Mouse (Mus musculus) CH12F3 (cell line): ENCODE results near the gene Slc25a4.

Source experiments
- in situ Hi-C: fragments of 300-500 bp; cut with MboI; formaldehyde crosslinking; loops from 2 replicates; pipeline ENCODE4 v1.14.3; 2020; ENCODE audit warnings: low sequenced_read_pairs

Gene Slc25a4

GRCm38 (mm10) chr8:46210404-46211315, at the start of gene Slc25a4:
Gene Slc25a4, minus strand, starts transcription at chr8:46211284.
- in situ Hi-C loops, result no loop called here

DNA sequence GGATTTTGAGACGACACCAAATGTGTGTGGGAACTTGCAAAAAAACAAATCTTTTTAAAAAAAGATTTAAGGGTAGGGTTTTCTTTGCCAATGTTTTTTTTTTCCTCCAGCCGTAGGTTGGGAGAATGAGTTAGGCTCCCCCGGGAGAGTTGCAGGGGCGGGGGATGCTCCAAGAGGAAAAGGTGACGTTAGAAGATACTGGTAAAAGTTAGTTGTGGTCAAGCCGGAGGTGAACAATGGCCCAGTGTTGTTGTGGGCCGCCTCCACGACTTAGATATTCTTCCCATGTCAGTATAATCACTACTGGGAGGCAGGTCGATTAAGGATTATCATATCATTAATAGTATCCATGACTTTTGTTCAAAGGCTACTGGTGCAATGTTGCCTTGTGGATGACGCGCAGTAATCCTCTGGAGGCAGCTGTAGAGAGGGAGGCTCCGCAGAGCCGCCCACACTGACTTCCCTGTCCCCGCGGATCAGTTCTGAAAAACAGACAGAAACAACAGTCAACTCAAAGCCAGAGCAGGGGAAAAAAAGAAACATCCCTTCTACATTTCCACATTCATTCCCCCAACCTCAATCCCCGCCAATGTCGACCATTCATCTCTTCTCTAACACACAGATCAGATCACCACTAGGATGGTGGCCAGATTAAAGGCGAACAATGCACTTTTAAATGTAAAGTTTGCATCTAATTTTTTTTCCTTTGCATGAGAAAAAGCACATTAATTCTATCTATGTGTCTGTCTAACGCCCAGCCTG, 47.0 kb upstream of the Slc25a4 start:
- in situ Hi-C loops, result no loop called here

DNA sequence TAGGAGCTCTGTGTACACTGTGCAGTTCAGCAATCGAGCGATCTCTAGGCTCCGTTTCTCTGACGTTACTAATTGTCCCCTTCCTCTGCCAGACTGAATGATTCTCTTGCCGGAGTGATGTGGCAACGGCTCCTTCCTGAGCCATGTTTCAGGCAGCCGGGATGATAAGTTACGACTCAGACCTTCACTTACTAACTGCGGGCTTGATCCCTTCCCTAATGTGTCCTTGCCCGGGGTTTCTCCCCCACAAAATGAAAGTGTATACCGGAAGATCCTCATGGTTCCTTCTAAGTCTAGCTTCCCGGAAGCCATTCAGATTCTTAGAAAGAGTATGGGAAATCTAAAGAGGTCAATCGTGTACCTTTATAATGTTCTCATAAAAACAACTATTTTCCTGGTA, 41.4 kb upstream of the Slc25a4 start:
- in situ Hi-C loops, result no loop called here

- in situ Hi-C loops, result no loop called here
Observed at GRCm38 (mm10) chr8:46251561-46251960, 40.5 kb upstream of the Slc25a4 start.

DNA sequence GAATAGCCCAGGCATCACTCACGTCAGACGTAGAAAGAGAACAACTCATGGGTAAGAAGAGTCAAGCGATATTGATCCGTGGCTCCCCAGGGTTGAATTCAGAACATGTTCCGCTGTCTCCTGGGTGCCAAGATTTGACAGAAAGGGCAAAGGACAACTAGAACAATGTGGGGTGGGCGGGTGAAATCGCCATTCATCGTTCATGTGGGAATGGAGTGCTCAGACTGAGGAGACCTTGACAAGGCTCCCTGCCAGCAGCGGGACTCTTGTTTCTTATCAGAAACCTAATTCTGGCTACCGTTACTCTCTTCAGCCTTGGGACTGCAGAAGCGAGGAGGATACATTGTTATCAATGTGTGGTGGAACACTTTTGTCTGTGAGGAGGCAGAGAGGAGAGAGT, 35.3 kb upstream of the Slc25a4 start:
- in situ Hi-C loops, result loop anchor here (25.0 kb wide), 1 partner anchor 1141 kb away; no protein-coding TSS in a partner anchor

DNA sequence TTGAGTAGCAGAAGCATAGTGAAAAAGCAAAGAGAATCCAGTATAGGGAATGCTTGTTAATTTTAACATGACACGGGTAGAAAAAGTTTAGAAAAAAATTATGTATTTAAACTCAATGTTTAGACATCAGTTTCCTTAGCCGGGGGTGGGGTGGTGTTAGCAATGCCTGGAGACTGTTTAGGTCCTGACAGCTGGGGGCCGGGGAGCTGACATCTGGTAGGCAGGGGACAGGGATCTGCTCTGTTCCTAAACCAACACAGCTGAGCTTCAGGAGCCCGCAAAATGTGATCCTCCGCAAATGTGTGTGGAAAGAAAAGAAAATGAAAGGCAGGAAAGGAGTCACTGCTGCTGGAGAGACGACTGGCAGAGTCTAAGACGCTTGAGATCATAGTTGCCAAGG, 31.9 kb upstream of the Slc25a4 start:
- in situ Hi-C loops, result loop anchor here (25.0 kb wide), 1 partner anchor 1144 kb away; no protein-coding TSS in a partner anchor

DNA sequence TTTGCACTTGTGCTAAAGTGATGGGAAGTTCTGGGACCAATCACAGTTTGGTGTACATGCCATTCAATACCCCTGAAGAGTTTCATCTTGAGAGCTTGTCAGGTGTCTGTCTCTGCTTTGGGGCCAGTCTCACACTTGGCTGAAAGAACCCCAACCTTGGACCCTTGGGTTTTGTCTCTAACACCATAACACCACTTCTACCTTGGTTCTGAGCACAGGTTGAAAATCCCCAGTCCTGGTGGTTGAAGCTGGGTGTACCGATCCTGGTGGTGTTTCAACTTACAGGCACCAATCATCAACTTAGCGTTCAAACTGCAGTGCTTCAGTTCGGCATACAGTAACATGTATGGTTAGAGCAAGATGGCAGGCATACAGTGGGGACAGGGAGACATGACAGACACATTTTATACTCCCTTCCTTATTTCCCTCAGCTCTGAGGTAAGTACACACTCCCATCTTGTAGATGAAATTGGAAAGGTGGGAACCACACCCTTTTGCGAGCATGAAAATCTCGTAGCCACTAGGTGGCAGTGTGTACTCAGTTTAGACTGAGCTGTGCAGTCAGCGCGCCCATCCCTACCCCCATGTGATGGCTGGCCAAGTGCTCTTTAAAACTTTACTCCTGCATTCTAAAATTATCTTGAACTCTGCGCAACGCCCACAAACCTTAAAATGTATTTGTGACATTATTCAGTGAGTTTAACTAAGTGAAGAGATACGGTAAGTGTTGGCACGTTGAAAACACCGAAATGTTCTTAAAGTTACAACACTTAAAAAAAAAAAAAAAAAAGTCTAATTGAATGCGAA, 30.7 kb upstream of the Slc25a4 start:
- in situ Hi-C loops, result loop anchor here (25.0 kb wide), 1 partner anchor 1146 kb away; no protein-coding TSS in a partner anchor

GRCm38 (mm10) chr8:46236441-46237223, 25.5 kb upstream of the Slc25a4 start:
- in situ Hi-C loops, result loop anchor here (25.0 kb wide), 1 partner anchor 1151 kb away; no protein-coding TSS in a partner anchor

- in situ Hi-C loops, result loop anchor here (25.0 kb wide), 1 partner anchor 1153 kb away; no protein-coding TSS in a partner anchor
Observed at GRCm38 (mm10) chr8:46234736-46235135, 23.7 kb upstream of the Slc25a4 start.

- in situ Hi-C loops, result loop anchor here (25.0 kb wide), 1 partner anchor 1155 kb away; no protein-coding TSS in a partner anchor
Observed at GRCm38 (mm10) chr8:46232798-46233197, 21.7 kb upstream of the Slc25a4 start.

DNA sequence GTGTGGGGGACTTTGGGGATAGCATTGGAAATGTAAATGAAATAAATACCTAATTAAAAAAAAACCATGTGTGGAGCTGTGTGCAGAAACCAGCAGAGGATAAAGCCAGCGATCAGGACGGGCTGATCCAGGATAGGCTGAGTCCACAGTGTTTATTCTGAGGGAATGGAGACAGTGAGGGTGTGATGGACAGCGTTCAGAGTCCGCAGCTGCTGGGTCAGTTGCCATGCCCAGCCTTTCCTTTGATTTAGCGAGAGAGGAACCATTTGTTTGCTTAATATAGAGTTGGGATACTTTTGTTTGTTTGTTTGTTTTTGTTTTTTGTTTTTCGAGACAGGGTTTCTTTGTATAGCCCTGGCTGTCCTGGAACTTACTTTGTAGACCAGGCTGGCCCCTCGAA, 20.9 kb upstream of the Slc25a4 start:
- in situ Hi-C loops, result loop anchor here (25.0 kb wide), 1 partner anchor 1155 kb away; no protein-coding TSS in a partner anchor

GRCm38 (mm10) chr8:46226622-46227021, 15.5 kb upstream of the Slc25a4 start:
- in situ Hi-C loops, result loop anchor here (25.0 kb wide), 1 partner anchor 1161 kb away; no protein-coding TSS in a partner anchor

- in situ Hi-C loops, result loop anchor here (25.0 kb wide), 1 partner anchor 1162 kb away; no protein-coding TSS in a partner anchor
Observed at GRCm38 (mm10) chr8:46225501-46225900, 14.4 kb upstream of the Slc25a4 start.

- in situ Hi-C loops, result no loop called here
Observed at GRCm38 (mm10) chr8:46220566-46220965, 9.5 kb upstream of the Slc25a4 start.

- in situ Hi-C loops, result no loop called here
Observed at GRCm38 (mm10) chr8:46216838-46217237, 5.8 kb upstream of the Slc25a4 start.

- in situ Hi-C loops, result no loop called here
Observed at GRCm38 (mm10) chr8:46213971-46214480, 2.9 kb upstream of the Slc25a4 start.

GRCm38 (mm10) chr8:46212194-46212593, 1.1 kb upstream of the Slc25a4 start:
- in situ Hi-C loops, result no loop called here

DNA sequence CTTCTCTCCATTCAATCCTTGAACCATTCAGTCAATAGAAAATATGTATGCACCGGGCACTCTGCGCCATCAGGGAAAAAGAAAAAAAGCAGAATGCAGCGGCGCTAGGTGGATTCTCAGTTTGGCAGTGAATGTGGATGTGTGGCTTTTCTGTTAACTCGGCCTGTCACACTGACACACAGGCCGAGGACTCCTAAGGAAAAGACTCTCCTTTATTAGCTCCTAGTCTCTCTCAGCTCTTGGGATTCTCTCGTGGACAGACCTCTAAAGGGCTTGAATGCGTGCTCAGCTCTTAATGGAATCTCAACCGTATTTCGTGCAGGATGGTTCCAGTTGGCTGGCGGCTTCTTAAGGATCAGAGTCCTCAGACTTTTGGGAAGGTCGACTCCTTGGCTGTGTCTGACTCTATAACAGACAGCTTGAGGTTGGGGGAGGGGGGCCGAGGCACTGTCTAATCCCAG, 557 bp upstream of the Slc25a4 start:
- in situ Hi-C loops, result no loop called here

DNA sequence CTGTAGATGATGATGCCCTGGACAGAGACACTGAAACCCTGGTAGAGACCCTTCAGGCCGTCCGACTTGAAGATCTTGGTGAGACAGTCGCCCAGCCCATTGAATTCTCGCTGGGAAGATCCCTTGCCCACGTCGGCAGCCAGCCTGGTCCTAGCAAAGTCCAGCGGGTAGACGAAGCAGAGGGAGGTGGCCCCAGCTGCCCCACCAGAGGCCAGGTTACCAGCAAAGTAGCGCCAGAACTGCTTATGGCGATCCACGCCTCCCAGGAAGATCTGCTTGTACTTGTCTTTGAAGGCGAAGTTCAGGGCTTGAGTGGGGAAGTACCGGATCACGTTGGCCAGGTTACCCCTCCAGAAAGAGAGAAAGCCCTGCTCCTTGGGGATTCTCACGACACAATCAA, 2.0 kb downstream of the Slc25a4 start:
- in situ Hi-C loops, result no loop called here
